Mouse (Mus musculus): ENCODE measurements at regions not wholly inside any gene's neighbourhood (a gene's known extent, or its start where the extent isn't known, plus 50 kb on each side); places are given as distances from the start of the nearest gene placed in this dataset.

DNA sequence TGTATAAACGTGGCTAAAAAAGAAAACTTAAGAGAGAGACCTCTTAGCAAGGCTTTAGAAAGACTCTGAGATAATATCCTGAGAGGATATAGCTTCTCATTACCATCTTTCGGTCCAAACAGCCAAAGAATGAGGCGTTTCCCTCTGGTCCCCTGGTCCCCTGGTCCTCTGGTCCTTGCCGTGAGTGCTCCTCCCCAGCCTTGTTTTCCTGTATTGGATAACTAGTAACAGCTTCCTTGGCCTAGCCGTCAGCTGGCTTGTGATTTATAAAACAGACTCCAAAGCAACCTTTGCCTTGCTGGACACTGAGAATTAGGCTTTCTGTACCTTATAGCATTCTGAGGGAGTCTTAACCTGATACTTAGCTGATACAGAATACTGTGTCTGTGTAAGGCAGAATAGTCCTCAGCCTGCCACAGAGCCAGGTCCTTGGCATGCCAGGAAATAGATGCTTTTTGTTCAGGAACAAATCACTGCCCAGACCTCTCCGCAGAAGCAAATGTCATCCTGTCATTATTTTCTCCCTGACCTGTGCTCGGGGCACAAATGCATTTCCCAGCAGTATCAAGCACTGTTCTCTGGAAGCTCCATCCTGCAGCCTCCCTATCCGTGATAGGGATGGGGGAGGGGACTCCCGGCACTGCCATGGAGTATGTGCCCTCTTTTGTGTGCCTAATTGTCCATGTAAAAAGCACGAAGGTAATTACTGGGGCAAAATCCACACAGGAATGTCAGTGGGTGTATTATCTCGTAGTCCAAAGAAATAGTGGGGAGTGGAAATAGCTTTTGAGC lies 500.7 kb upstream of the Adamts9 start:
- TF ChIP-seq CTCF (IDR thresholded peaks at IDR 0.05; ENCODE audit: low read depth, low read length) (no peak), POLR2A (IDR thresholded peaks at IDR 0.05; ENCODE audit: extremely low read depth, insufficient read depth, low read length) (no peak)

All from liver, adult 2 months (tissue).